Mouse (Mus musculus): ENCODE data around the gene Tcaf2. TPM values are rescaled to one million over a fixed set of nuclear protein-coding genes. Genes with fewer than 3 reads are reported as not detected.

The Tcaf2 gene
- total and polyA plus RNA-seq, 3 experiments = not detected

GRCm38 (mm10) chr6:42687907-42688306, 42.9 kb upstream of the Tcaf2 start:
- Histone ChIP-seq H3K9me3 (replicated peaks; ENCODE audit: insufficient read depth, low read length) (no peaks in the 10 kb centered on the region), H3K27ac (ENCODE audit: control insufficient read depth, low read depth, low read length) (no peak overlapping the region), H3K4me3 (ENCODE audit: control insufficient read depth in 1 of 2, insufficient read depth in 1 of 2, low read depth in 2 of 2, low read length in 2 of 2) (no peak overlapping the region), H3K9ac (ENCODE audit: control insufficient read depth, low read depth, low read length, poor library complexity, severe bottlenecking) (no peak overlapping the region), H3K36me3 (ENCODE audit: control insufficient read depth in 1 of 2, insufficient read depth in 2 of 2, low read length in 2 of 2) (no peaks in the 10 kb centered on the region), H3K4me1 (ENCODE audit: control insufficient read depth in 1 of 2, insufficient read depth in 2 of 2, low read length in 2 of 2) (no peaks in the 10 kb centered on the region), H3K27me3 (ENCODE audit: control insufficient read depth in 1 of 2, insufficient read depth in 2 of 2, low read length in 2 of 2) (no peaks in the 10 kb centered on the region), H3K79me2 (ENCODE audit: control insufficient read depth, insufficient read depth, low read length, poor library complexity) (no peaks in the 10 kb centered on the region)
- DNase-seq (ENCODE audit: low read depth, low spot score) = no peak
- no peak for TF ChIP-seq SMC3 (IDR thresholded peaks at IDR 0.05; ENCODE audit: low read depth, low read length)

- Histone ChIP-seq H3K36me3 (ENCODE audit: control insufficient read depth in 1 of 2, insufficient read depth in 2 of 2, low read length in 2 of 2) (no peaks in the 10 kb centered on the region), H3K4me3 (ENCODE audit: control insufficient read depth in 1 of 2, insufficient read depth in 1 of 2, low read depth in 2 of 2, low read length in 2 of 2) (no peak overlapping the region), H3K4me1 (ENCODE audit: control insufficient read depth in 1 of 2, insufficient read depth in 2 of 2, low read length in 2 of 2) (no peaks in the 10 kb centered on the region), H3K9ac (ENCODE audit: control insufficient read depth, low read depth, low read length, poor library complexity, severe bottlenecking) (no peak overlapping the region), H3K79me2 (ENCODE audit: control insufficient read depth, insufficient read depth, low read length, poor library complexity) (no peaks in the 10 kb centered on the region), H3K27ac (ENCODE audit: control insufficient read depth, low read depth, low read length) (no peak overlapping the region), H3K27me3 (ENCODE audit: control insufficient read depth in 1 of 2, insufficient read depth in 2 of 2, low read length in 2 of 2) (no peaks in the 10 kb centered on the region), H3K9me3 (replicated peaks; ENCODE audit: insufficient read depth, low read length) (no peaks in the 10 kb centered on the region)
- TF ChIP-seq POLR2A (IDR thresholded peaks at IDR 0.05; ENCODE audit: control insufficient read depth in 1 of 2, insufficient read depth in 1 of 2, low read depth in 1 of 2, low read length in 2 of 2, poor library complexity in 1 of 2) = no peak
- TF ChIP-seq USF1 (IDR thresholded peaks at IDR 0.05; ENCODE audit: low read depth, low read length) = no peak
- TF ChIP-seq MAX (IDR thresholded peaks at IDR 0.05; ENCODE audit: low read length) = no peak
- TF ChIP-seq POLR2AphosphoS2 (IDR thresholded peaks at IDR 0.05; ENCODE audit: low read length) = no peak
- TF ChIP-seq USF2 (IDR thresholded peaks at IDR 0.05; ENCODE audit: borderline replicate concordance in 1 of 2, insufficient read depth in 1 of 2, low read depth in 1 of 2, low read length in 2 of 2) = no peak
- DNase-seq (ENCODE audit: low read depth, low spot score) = no peak
Observed at GRCm38 (mm10) chr6:42680077-42680476, 35.0 kb upstream of the Tcaf2 start.

GRCm38 (mm10) chr6:42676011-42676410, 31.0 kb upstream of the Tcaf2 start:
- H3K36me3 ChIP-seq (ENCODE audit: control insufficient read depth in 1 of 2, insufficient read depth in 2 of 2, low read length in 2 of 2) = no peaks in the 10 kb centered on the region
- no peak for DNase-seq (ENCODE audit: low read depth, low spot score)
- TF ChIP-seq ELF1 (IDR thresholded peaks at IDR 0.05; ENCODE audit: low read depth, low read length) = no peak
- TF ChIP-seq MAFK (IDR thresholded peaks at IDR 0.05; ENCODE audit: borderline replicate concordance, low read depth, low read length) = no peak
- no peak for TF ChIP-seq MXI1 (IDR thresholded peaks at IDR 0.05; ENCODE audit: low read depth, low read length)
- TF ChIP-seq MEF2A (IDR thresholded peaks at IDR 0.05; ENCODE audit: extremely low read depth, insufficient replicate concordance, low read depth, low read length, poor library complexity, severe bottlenecking) = no peak
- no peak for TF ChIP-seq HCFC1 (IDR thresholded peaks at IDR 0.05; ENCODE audit: low read depth, low read length)
- no peak for TF ChIP-seq TCF12 (IDR thresholded peaks at IDR 0.05; ENCODE audit: low read depth, low read length)
- no peak for TF ChIP-seq POLR2AphosphoS2 (IDR thresholded peaks at IDR 0.05; ENCODE audit: low read length)
- TF ChIP-seq NRF1 (IDR thresholded peaks at IDR 0.05; ENCODE audit: insufficient read depth, low read depth, low read length, poor library complexity, severe bottlenecking) = no peak
- TF ChIP-seq NELFE (IDR thresholded peaks at IDR 0.05; ENCODE audit: low read depth, low read length) = no peak
- no peak for TF ChIP-seq RCOR1 (IDR thresholded peaks at IDR 0.05; ENCODE audit: low read depth, low read length)
- TF ChIP-seq USF1 (IDR thresholded peaks at IDR 0.05; ENCODE audit: low read depth, low read length) = no peak
- no peak for TF ChIP-seq GATA1 (IDR thresholded peaks at IDR 0.05; ENCODE audit: low read depth, low read length)
- TF ChIP-seq E2F4 (IDR thresholded peaks at IDR 0.05; ENCODE audit: borderline replicate concordance, low read depth, low read length) = no peak
- no peak for TF ChIP-seq ZKSCAN1 (IDR thresholded peaks at IDR 0.05; ENCODE audit: low read depth, low read length)
- no peak for TF ChIP-seq BHLHE40 (IDR thresholded peaks at IDR 0.05; ENCODE audit: borderline replicate concordance, low read depth, low read length)
- no peak for TF ChIP-seq MYC (IDR thresholded peaks at IDR 0.05; ENCODE audit: low read depth, low read length)
- TF ChIP-seq CHD1 (IDR thresholded peaks at IDR 0.05; ENCODE audit: low read depth, low read length) = no peak
- no peak overlapping the region for H3K9ac ChIP-seq (ENCODE audit: control insufficient read depth, low read depth, low read length, poor library complexity, severe bottlenecking)
- no peaks in the 10 kb centered on the region for H3K9me3 ChIP-seq (replicated peaks; ENCODE audit: insufficient read depth, low read length)
- H3K4me1 ChIP-seq (ENCODE audit: control insufficient read depth in 1 of 2, insufficient read depth in 2 of 2, low read length in 2 of 2) = no peaks in the 10 kb centered on the region
- H3K4me3 ChIP-seq (ENCODE audit: control insufficient read depth in 1 of 2, insufficient read depth in 1 of 2, low read depth in 2 of 2, low read length in 2 of 2) = no peak overlapping the region
- no peaks in the 10 kb centered on the region for H3K79me2 ChIP-seq (ENCODE audit: control insufficient read depth, insufficient read depth, low read length, poor library complexity)
- no peak overlapping the region for H3K27ac ChIP-seq (ENCODE audit: control insufficient read depth, low read depth, low read length)
- H3K27me3 ChIP-seq (ENCODE audit: control insufficient read depth in 1 of 2, insufficient read depth in 2 of 2, low read length in 2 of 2) = no peaks in the 10 kb centered on the region
